Mouse (Mus musculus) neural tube, embryonic 12.5 days (tissue): Measurements from ENCODE around the gene Polr3c. TPM values are rescaled to one million over a fixed set of nuclear protein-coding genes. Genes with fewer than 3 reads are reported as not detected.
"Not testable (repeated sequence)": the region's sequence is repeated elsewhere in the genome, so short reads cannot be mapped to it uniquely, and the experiment has no call there.

ENCODE experiments used
- ATAC-seq: fragments of 200-750 bp; cut with Nextera tagmentation; 2 replicates; pipeline ENCODE4 v1.8.0; 2017; ENCODE audit warnings: low read depth, mild to moderate bottlenecking, moderate TSS enrichment, moderate library complexity; ENCODE audit not compliant: low FRiP score
- H3K27ac ChIP-seq: fragments of 300-500 bp; sonication (generic); 2 replicates; pipeline ENCODE4 v1.5.1; 2016
- H3K27me3 ChIP-seq: fragments of 300-500 bp; sonication (generic); replicated peaks from 2 replicates; pipeline ENCODE4 v1.6.1; 2016; ENCODE audit warnings: mild to moderate bottlenecking
- H3K36me3 ChIP-seq: fragments of 300-500 bp; sonication (generic); 2 replicates; pipeline ENCODE4 v1.6.1; 2016; ENCODE audit warnings: mild to moderate bottlenecking
- H3K4me1 ChIP-seq: fragments of 300-500 bp; sonication (generic); 2 replicates; pipeline ENCODE4 v1.6.1; 2016
- H3K4me2 ChIP-seq: fragments of 300-500 bp; sonication (generic); replicated peaks from 2 replicates; pipeline ENCODE4 v1.6.1; 2016; ENCODE audit warnings: mild to moderate bottlenecking
- H3K4me3 ChIP-seq: fragments of 300-500 bp; sonication (generic); 2 replicates; pipeline ENCODE4 v1.5.1; 2016
- H3K9ac ChIP-seq: fragments of 300-500 bp; sonication (generic); 2 replicates; pipeline ENCODE4 v1.6.1; 2016; ENCODE audit warnings: mild to moderate bottlenecking
- H3K9me3 ChIP-seq: fragments of 300-500 bp; sonication (generic); 2 replicates; pipeline ENCODE4 v1.6.1; 2016; ENCODE audit warnings: mild to moderate bottlenecking
- WGBS: fragments of 180-500 bp; shearing (Covaris S2); methylation state at CpG from one replicate; pipeline ENCODE4 v1.1.7; 2016; 5-methylcytosine and 5-hydroxymethylcytosine counted together
- polyA plus RNA-seq: library from polyadenylated mRNA; unstranded; fragments of >200 nt; fragmentation: Nextera tagmentation; extraction: Ambion mirVana; gene quantifications from 2 replicates; pipeline ENCODE4 v1.2.1, GENCODE M21; 2016

Gene Polr3c
- polyA plus RNA-seq, 1 experiment from 2014 or later: 40.3 TPM

- Histone ChIP-seq H3K27me3 (peaks cover 8% of the 10 kb centered on the region), H3K36me3 (no peaks in the 10 kb centered on the region), H3K27ac (no peak overlapping the region), H3K4me3 (no peak overlapping the region), H3K4me2 (no peak overlapping the region), H3K4me1 (peaks cover 4% of the 10 kb centered on the region; the same call in 1 of the 2 replicates), H3K9me3 (no peaks in the 10 kb centered on the region), H3K9ac (no peak overlapping the region)
- WGBS: 93% methylated on average over 5 of the region's 5 CpGs
- no peak for ATAC-seq
These were observed 55.9 kb downstream of the Polr3c start for GRCm38 (mm10) chr3:96671519-96671918.

- H3K27ac ChIP-seq: no peak within 1 kb of the TSS
- H3K27me3 ChIP-seq: peaks cover 8% of the 10 kb centered on the region
- H3K4me2 ChIP-seq: peak within 1 kb of the TSS; percentile 65
- H3K4me1 ChIP-seq: peaks cover 4% of the 10 kb centered on the region; the same call in 1 of the 2 replicates
- no peaks in the 10 kb centered on the region for H3K9me3 ChIP-seq
- peak within 1 kb of the TSS; percentile 29; the same call in 1 of the 2 replicates for H3K9ac ChIP-seq
- peak; percentile 86 for ATAC-seq
- no peaks in the 10 kb centered on the region for H3K36me3 ChIP-seq
- H3K4me3 ChIP-seq: peak within 1 kb of the TSS; percentile 32
- whole genome bisulfite sequencing: 5% methylated on average over 35 of the region's 35 CpGs
These were observed 57.5 kb downstream of the Polr3c start, which contains the start of gene Ankrd35 for GRCm38 (mm10) chr3:96669727-96670468. Gene Ankrd35 (plus strand): TSS chr3:96670131.

- Histone ChIP-seq H3K4me1 (peaks cover 4% of the 10 kb centered on the region; the same call in 1 of the 2 replicates), H3K27ac (no peak overlapping the region), H3K9me3 (no peaks in the 10 kb centered on the region), H3K9ac (no peak overlapping the region), H3K4me2 (no peak overlapping the region), H3K27me3 (peaks cover 8% of the 10 kb centered on the region), H3K36me3 (no peaks in the 10 kb centered on the region), H3K4me3 (no peak overlapping the region)
- WGBS: 94% methylated on average over 5 of the region's 5 CpGs
- no peak for ATAC-seq
These were observed 58.9 kb downstream of the Polr3c start for GRCm38 (mm10) chr3:96668424-96669067.

- no peaks in the 10 kb centered on the region for H3K36me3 ChIP-seq
- peaks cover 8% of the 10 kb centered on the region for H3K27me3 ChIP-seq
- no peak for ATAC-seq
- WGBS: 43% methylated on average over 1 of the region's 1 CpGs
- H3K9ac ChIP-seq: no peak overlapping the region
- H3K4me3 ChIP-seq: no peak overlapping the region
- H3K9me3 ChIP-seq: no peaks in the 10 kb centered on the region
- peaks cover 12% of the 10 kb centered on the region; the same call in 1 of the 2 replicates for H3K4me1 ChIP-seq
- no peak overlapping the region for H3K27ac ChIP-seq
- H3K4me2 ChIP-seq: no peak overlapping the region
These were observed 60.1 kb downstream of the Polr3c start for GRCm38 (mm10) chr3:96667316-96667715.

GRCm38 (mm10) chr3:96666916-96667315 is 60.5 kb downstream of the Polr3c start:
- no peak overlapping the region for H3K4me3 ChIP-seq
- H3K9me3 ChIP-seq: no peaks in the 10 kb centered on the region
- peaks cover 8% of the 10 kb centered on the region for H3K27me3 ChIP-seq
- 97% methylated on average over 5 of the region's 5 CpGs for WGBS
- H3K36me3 ChIP-seq: no peaks in the 10 kb centered on the region
- no peak for ATAC-seq
- H3K4me1 ChIP-seq: peaks cover 12% of the 10 kb centered on the region; the same call in 1 of the 2 replicates
- no peak overlapping the region for H3K27ac ChIP-seq
- no peak overlapping the region for H3K9ac ChIP-seq
- H3K4me2 ChIP-seq: no peak overlapping the region

- 90% methylated on average over 7 of the region's 7 CpGs for WGBS
- not testable (repeated sequence) for H3K4me3 ChIP-seq, H3K9me3 ChIP-seq, H3K36me3 ChIP-seq, ATAC-seq, H3K27me3 ChIP-seq, H3K4me2 ChIP-seq, H3K27ac ChIP-seq, H3K9ac ChIP-seq
- peaks cover 12% of the 10 kb centered on the region; the same call in 1 of the 2 replicates for H3K4me1 ChIP-seq
These were observed 61.6 kb downstream of the Polr3c start for GRCm38 (mm10) chr3:96665732-96666363.

GRCm38 (mm10) chr3:96663432-96664239 is 63.8 kb downstream of the Polr3c start:
- peak overlapping the region; percentile 57 for H3K4me2 ChIP-seq
- 0 out of 2 replicates have a peak overlapping the region, but pooled peaks have one; percentile 21 for H3K9ac ChIP-seq
- H3K27me3 ChIP-seq: no peaks in the 10 kb centered on the region
- no peaks in the 10 kb centered on the region for H3K9me3 ChIP-seq
- H3K27ac ChIP-seq: no peak overlapping the region
- peak overlapping the region; percentile 18 for H3K4me3 ChIP-seq
- ATAC-seq: peak; percentile 87
- 0 out of 2 replicates have a peak, but pooled peaks cover 7% of the 10 kb centered on the region for H3K4me1 ChIP-seq
- H3K36me3 ChIP-seq: no peaks in the 10 kb centered on the region
- WGBS: 6% methylated on average over 18 of the region's 18 CpGs

GRCm38 (mm10) chr3:96662731-96663316 is 64.6 kb downstream of the Polr3c start:
- H3K4me2 ChIP-seq: peak overlapping the region; percentile 57
- ATAC-seq: no peak
- H3K9ac ChIP-seq: 0 out of 2 replicates have a peak overlapping the region, but pooled peaks have one; percentile 21
- H3K27ac ChIP-seq: no peak overlapping the region
- H3K4me1 ChIP-seq: 0 out of 2 replicates have a peak, but pooled peaks cover 7% of the 10 kb centered on the region
- H3K4me3 ChIP-seq: no peak overlapping the region
- H3K9me3 ChIP-seq: no peaks in the 10 kb centered on the region
- WGBS: 54% methylated on average over 8 of the region's 8 CpGs
- no peaks in the 10 kb centered on the region for H3K36me3 ChIP-seq
- H3K27me3 ChIP-seq: no peaks in the 10 kb centered on the region

Other genes starting within 250 kb of the Polr3c start
- gene Hfe2, start 202.5 kb downstream of the Polr3c start, polyA plus RNA-seq: 1.9 and 2.7 TPM in 2 replicates
- gene Txnip, start 169.7 kb downstream of the Polr3c start, polyA plus RNA-seq: 51.4 and 57.5 TPM in 2 replicates
- gene Gm16253, start 150.6 kb downstream of the Polr3c start, polyA plus RNA-seq: 1.6 and 3.0 TPM in 2 replicates
- gene Polr3gl, start 133.4 kb downstream of the Polr3c start, polyA plus RNA-seq: 40.3 and 40.9 TPM in 2 replicates
- gene Ankrd34a, start 131.0 kb downstream of the Polr3c start, polyA plus RNA-seq: 5.3 and 5.6 TPM in 2 replicates
- 6.7 and 7.2 TPM in 2 replicates for gene Lix1l, start 126.5 kb downstream of the Polr3c start, polyA plus RNA-seq
- 146 and 147 TPM in 2 replicates for gene Rbm8a, start 97.7 kb downstream of the Polr3c start, polyA plus RNA-seq
- gene Pex11b, start 92.3 kb downstream of the Polr3c start, polyA plus RNA-seq: 43.9 and 45.9 TPM in 2 replicates
- gene Gm42957, start 92.2 kb downstream of the Polr3c start, polyA plus RNA-seq: 0.09 TPM in 2 replicates
- gene Itga10, start 82.0 kb downstream of the Polr3c start, polyA plus RNA-seq: 0.90 and 0.93 TPM in 2 replicates
- 0.55 and 0.65 TPM in 2 replicates for gene Ankrd35, start 57.5 kb downstream of the Polr3c start, polyA plus RNA-seq
- 39.7 and 42.9 TPM in 2 replicates for gene Pias3, start 31.2 kb downstream of the Polr3c start, polyA plus RNA-seq
- 13.5 and 14.5 TPM in 2 replicates for gene Nudt17, start 19.1 kb downstream of the Polr3c start, polyA plus RNA-seq
- gene Rnf115, start within 50 bp of the Polr3c start, polyA plus RNA-seq: 78.6 and 81.4 TPM in 2 replicates
- gene Pdzk1, start 101.7 kb upstream of the Polr3c start, polyA plus RNA-seq: not detected in 2 replicates
- gene Cd160, start 101.7 kb upstream of the Polr3c start, polyA plus RNA-seq: 0.08 and 0.15 TPM in 2 replicates
- 6.9 and 11.7 TPM in 2 replicates for gene Gja5, start 177.1 kb upstream of the Polr3c start, polyA plus RNA-seq
- 37.8 and 38.1 TPM in 2 replicates for gene Gpr89, start 177.7 kb upstream of the Polr3c start, polyA plus RNA-seq
- gene Gja8, start 198.4 kb upstream of the Polr3c start, polyA plus RNA-seq: 0.06 TPM in 1 of 2 replicates, not detected in the other